Mouse (Mus musculus): Measurements from ENCODE around the gene Epha4. TPM values are rescaled to one million over a fixed set of nuclear protein-coding genes. Genes with fewer than 3 reads are reported as not detected.

Gene Epha4
- total RNA-seq (2014; rRNA removed): 88.1 and 107 TPM in 2 replicates
- 34.2 and 36.0 TPM in 2 replicates for polyA plus RNA-seq (2015; fragmentation: Nextera tagmentation; extraction: Ambion mirVana)

GRCm38 (mm10) chr1:77514963-77515650, at the start of gene Epha4:
Epha4 (minus strand) TSS chr1:77515088.
- ATAC-seq (peak; percentile 94), DNase-seq (ENCODE audit: low spot score) (peak; percentile 93)
- Histone ChIP-seq H3K27me3 (ENCODE audit: insufficient read depth, low read length) (no peaks in the 10 kb centered on the region), H3K9ac (replicated peaks; ENCODE audit: low read length) (peak within 1 kb of the TSS; percentile 64), H3K36me3 (ENCODE audit: insufficient read depth, low read length) (no peaks in the 10 kb centered on the region), H3K4me1 (ENCODE audit: insufficient read depth, low read length) (no peaks in the 10 kb centered on the region), H3K27ac (peak within 1 kb of the TSS; percentile 80), H3K4me3 (ENCODE audit: low read length) (peak within 1 kb of the TSS; percentile 60), H3K4me2 (ENCODE audit: low read depth, low read length) (peak within 1 kb of the TSS; percentile 84), H3K9me3 (ENCODE audit: low read length) (no peaks in the 10 kb centered on the region)
- WGBS: under 1% methylated on average over 40 of the region's 40 CpGs
- TF ChIP-seq CTCF (IDR thresholded peaks at IDR 0.05; ENCODE audit: low read depth): peak; percentile 7; the same call in 1 of the 2 replicates

- no peak for ATAC-seq
- no peaks in the 10 kb centered on the region for H3K9me3 ChIP-seq (ENCODE audit: low read length)
- no peak overlapping the region for H3K4me2 ChIP-seq (ENCODE audit: low read depth, low read length)
- no peaks in the 10 kb centered on the region for H3K36me3 ChIP-seq (ENCODE audit: insufficient read depth, low read length)
- H3K27ac ChIP-seq: no peak overlapping the region
- H3K27me3 ChIP-seq (ENCODE audit: insufficient read depth, low read length): no peaks in the 10 kb centered on the region
- no peaks in the 10 kb centered on the region for H3K4me1 ChIP-seq (ENCODE audit: insufficient read depth, low read length)
- no peak overlapping the region for H3K9ac ChIP-seq (replicated peaks; ENCODE audit: low read length)
- H3K4me3 ChIP-seq (ENCODE audit: low read length): no peak overlapping the region
- no peak for TF ChIP-seq CTCF (IDR thresholded peaks at IDR 0.05; ENCODE audit: low read depth)
- DNase-seq (ENCODE audit: low spot score): no peak
- WGBS: 30% methylated on average over 3 of the region's 3 CpGs
These were observed 41.3 kb upstream of the Epha4 start for GRCm38 (mm10) chr1:77556199-77556598.

- DNase-seq (ENCODE audit: low spot score): peak; percentile 38
- no peaks in the 10 kb centered on the region for H3K36me3 ChIP-seq (ENCODE audit: insufficient read depth, low read length)
- no peak overlapping the region for H3K27ac ChIP-seq
- no peak overlapping the region for H3K9ac ChIP-seq (replicated peaks; ENCODE audit: low read length)
- 0 out of 2 replicates have a peak, but pooled peaks have one; percentile 49 for ATAC-seq
- H3K9me3 ChIP-seq (ENCODE audit: low read length): no peaks in the 10 kb centered on the region
- TF ChIP-seq CTCF (IDR thresholded peaks at IDR 0.05; ENCODE audit: low read depth): no peak
- no peaks in the 10 kb centered on the region for H3K27me3 ChIP-seq (ENCODE audit: insufficient read depth, low read length)
- H3K4me2 ChIP-seq (ENCODE audit: low read depth, low read length): no peak overlapping the region
- no peak overlapping the region for H3K4me3 ChIP-seq (ENCODE audit: low read length)
- WGBS: 64% methylated on average over 7 of the region's 7 CpGs
- no peaks in the 10 kb centered on the region for H3K4me1 ChIP-seq (ENCODE audit: insufficient read depth, low read length)
These were observed 37.0 kb upstream of the Epha4 start for GRCm38 (mm10) chr1:77551927-77552326.

- Histone ChIP-seq H3K9me3 (ENCODE audit: low read length) (no peaks in the 10 kb centered on the region), H3K4me3 (ENCODE audit: low read length) (no peak overlapping the region), H3K27me3 (ENCODE audit: insufficient read depth, low read length) (no peaks in the 10 kb centered on the region), H3K36me3 (ENCODE audit: insufficient read depth, low read length) (no peaks in the 10 kb centered on the region), H3K4me2 (ENCODE audit: low read depth, low read length) (no peak overlapping the region), H3K9ac (replicated peaks; ENCODE audit: low read length) (no peak overlapping the region), H3K27ac (no peak overlapping the region), H3K4me1 (ENCODE audit: insufficient read depth, low read length) (no peaks in the 10 kb centered on the region)
- WGBS: 8% methylated on average over 6 of the region's 6 CpGs
- TF ChIP-seq CTCF (IDR thresholded peaks at IDR 0.05; ENCODE audit: low read depth): peak; percentile 26; the same call in 1 of the 2 replicates
- peak; percentile 83 for ATAC-seq
- peak; percentile 88 for DNase-seq (ENCODE audit: low spot score)
These were observed 30.8 kb upstream of the Epha4 start for GRCm38 (mm10) chr1:77545722-77546121.

- no peaks in the 10 kb centered on the region for H3K9me3 ChIP-seq (ENCODE audit: low read length)
- no peak overlapping the region for H3K9ac ChIP-seq (replicated peaks; ENCODE audit: low read length)
- H3K36me3 ChIP-seq (ENCODE audit: insufficient read depth, low read length): no peaks in the 10 kb centered on the region
- H3K4me3 ChIP-seq (ENCODE audit: low read length): no peak overlapping the region
- ATAC-seq (no peak), DNase-seq (ENCODE audit: low spot score) (no peak)
- no peaks in the 10 kb centered on the region for H3K4me1 ChIP-seq (ENCODE audit: insufficient read depth, low read length)
- no peak for TF ChIP-seq CTCF (IDR thresholded peaks at IDR 0.05; ENCODE audit: low read depth)
- no peak overlapping the region for H3K4me2 ChIP-seq (ENCODE audit: low read depth, low read length)
- H3K27me3 ChIP-seq (ENCODE audit: insufficient read depth, low read length): no peaks in the 10 kb centered on the region
- no peak overlapping the region for H3K27ac ChIP-seq
- WGBS: 78% methylated on average over 1 of the region's 1 CpGs
These were observed 30.1 kb upstream of the Epha4 start for GRCm38 (mm10) chr1:77545035-77545434.

GRCm38 (mm10) chr1:77544279-77544678, 29.4 kb upstream of the Epha4 start:
- no peak for TF ChIP-seq CTCF (IDR thresholded peaks at IDR 0.05; ENCODE audit: low read depth)
- 38% methylated on average over 3 of the region's 3 CpGs for WGBS
- H3K27me3 ChIP-seq (ENCODE audit: insufficient read depth, low read length): no peaks in the 10 kb centered on the region
- no peak overlapping the region for H3K4me2 ChIP-seq (ENCODE audit: low read depth, low read length)
- H3K9me3 ChIP-seq (ENCODE audit: low read length): no peaks in the 10 kb centered on the region
- H3K9ac ChIP-seq (replicated peaks; ENCODE audit: low read length): no peak overlapping the region
- DNase-seq (ENCODE audit: low spot score): no peak
- H3K27ac ChIP-seq: no peak overlapping the region
- no peaks in the 10 kb centered on the region for H3K36me3 ChIP-seq (ENCODE audit: insufficient read depth, low read length)
- ATAC-seq: no peak
- no peak overlapping the region for H3K4me3 ChIP-seq (ENCODE audit: low read length)
- H3K4me1 ChIP-seq (ENCODE audit: insufficient read depth, low read length): no peaks in the 10 kb centered on the region

- Histone ChIP-seq H3K27ac (no peak overlapping the region), H3K9ac (replicated peaks; ENCODE audit: low read length) (no peak overlapping the region), H3K4me1 (ENCODE audit: insufficient read depth, low read length) (no peaks in the 10 kb centered on the region), H3K4me3 (ENCODE audit: low read length) (no peak overlapping the region), H3K4me2 (ENCODE audit: low read depth, low read length) (no peak overlapping the region), H3K27me3 (ENCODE audit: insufficient read depth, low read length) (no peaks in the 10 kb centered on the region), H3K36me3 (ENCODE audit: insufficient read depth, low read length) (no peaks in the 10 kb centered on the region), H3K9me3 (ENCODE audit: low read length) (no peaks in the 10 kb centered on the region)
- 60% methylated on average over 12 of the region's 12 CpGs for WGBS
- DNase-seq (ENCODE audit: low spot score) (no peak), ATAC-seq (no peak)
- no peak for TF ChIP-seq CTCF (IDR thresholded peaks at IDR 0.05; ENCODE audit: low read depth)
These were observed 25.1 kb upstream of the Epha4 start for GRCm38 (mm10) chr1:77539945-77540344.

All from hindbrain, postnatal 0 days (tissue).